Mouse (Mus musculus): ENCODE measurements around the gene Ace3. TPM values are rescaled to one million over a fixed set of nuclear protein-coding genes. Genes with fewer than 3 reads are reported as not detected.

The Ace3 gene
- polyA plus RNA-seq, 1 experiment from 2014 or later: not detected

GRCm38 (mm10) chr11:105984452-105984851 is 10.0 kb upstream of the Ace3 start:
- no peaks in the 10 kb centered on the region for H3K27me3 ChIP-seq
- no peak for ATAC-seq (replicated peaks; ENCODE audit: low FRiP score)
- 74% methylated on average over 4 of the region's 4 CpGs for WGBS
- H3K36me3 ChIP-seq: no peaks in the 10 kb centered on the region
- no peak overlapping the region for H3K4me3 ChIP-seq (replicated peaks)
- H3K9me3 ChIP-seq (replicated peaks): no peaks in the 10 kb centered on the region
- H3K27ac ChIP-seq: no peak overlapping the region
- H3K4me1 ChIP-seq: peaks cover 2% of the 10 kb centered on the region
- H3K9ac ChIP-seq: no peak overlapping the region
- H3K4me2 ChIP-seq: no peak overlapping the region

GRCm38 (mm10) chr11:105987446-105987845 is 7.0 kb upstream of the Ace3 start:
- no peak for ATAC-seq (replicated peaks; ENCODE audit: low FRiP score)
- WGBS: 71% methylated on average over 6 of the region's 6 CpGs

GRCm38 (mm10) chr11:105989446-105989845 is 5.0 kb upstream of the Ace3 start:
- Histone ChIP-seq H3K27ac (no peak overlapping the region), H3K9me3 (replicated peaks) (no peaks in the 10 kb centered on the region), H3K4me3 (replicated peaks) (no peak overlapping the region), H3K4me1 (peaks cover 4% of the 10 kb centered on the region), H3K36me3 (no peaks in the 10 kb centered on the region), H3K4me2 (no peak overlapping the region), H3K27me3 (no peaks in the 10 kb centered on the region), H3K9ac (no peak overlapping the region)
- WGBS: 61% methylated on average over 6 of the region's 6 CpGs
- ATAC-seq (replicated peaks; ENCODE audit: low FRiP score): 0 out of 2 replicates have a peak, but pooled peaks have one; percentile 49

More at GRCm38 (mm10) chr11:105987446-105987845, 7.0 kb upstream of the Ace3 start:
- no peaks in the 10 kb centered on the region for H3K36me3 ChIP-seq
- H3K9ac ChIP-seq: no peak overlapping the region
- H3K4me2 ChIP-seq: no peak overlapping the region
- H3K4me1 ChIP-seq: peaks cover 4% of the 10 kb centered on the region
- H3K27me3 ChIP-seq: no peaks in the 10 kb centered on the region
- no peak overlapping the region for H3K27ac ChIP-seq
- no peak overlapping the region for H3K4me3 ChIP-seq (replicated peaks)
- H3K9me3 ChIP-seq (replicated peaks): no peaks in the 10 kb centered on the region

GRCm38 (mm10) chr11:105990231-105990630 is 4.2 kb upstream of the Ace3 start:
- Histone ChIP-seq H3K9me3 (replicated peaks) (no peaks in the 10 kb centered on the region), H3K4me2 (no peak overlapping the region), H3K9ac (no peak overlapping the region), H3K4me1 (peaks cover 4% of the 10 kb centered on the region), H3K36me3 (no peaks in the 10 kb centered on the region), H3K4me3 (replicated peaks) (no peak overlapping the region), H3K27ac (no peak overlapping the region), H3K27me3 (no peaks in the 10 kb centered on the region)
- 60% methylated on average over 2 of the region's 2 CpGs for WGBS
- ATAC-seq (replicated peaks; ENCODE audit: low FRiP score): no peak

GRCm38 (mm10) chr11:106000062-106000461 is 5.6 kb downstream of the Ace3 start:
- Histone ChIP-seq H3K36me3 (no peaks in the 10 kb centered on the region), H3K4me3 (replicated peaks) (no peak overlapping the region), H3K9ac (no peak overlapping the region), H3K27ac (no peak overlapping the region), H3K9me3 (replicated peaks) (no peaks in the 10 kb centered on the region), H3K27me3 (no peaks in the 10 kb centered on the region), H3K4me1 (no peaks in the 10 kb centered on the region), H3K4me2 (no peak overlapping the region)
- 95% methylated on average over 6 of the region's 6 CpGs for WGBS
- ATAC-seq (replicated peaks; ENCODE audit: low FRiP score): no peak

GRCm38 (mm10) chr11:106001718-106002117 is 7.2 kb downstream of the Ace3 start:
- H3K4me1 ChIP-seq: peaks cover 5% of the 10 kb centered on the region; the same call in 1 of the 2 replicates
- no peaks in the 10 kb centered on the region for H3K27me3 ChIP-seq
- H3K27ac ChIP-seq: no peak overlapping the region
- 51% methylated on average over 4 of the region's 4 CpGs for WGBS
- H3K9me3 ChIP-seq (replicated peaks): no peaks in the 10 kb centered on the region
- no peak overlapping the region for H3K4me2 ChIP-seq
- no peak for ATAC-seq (replicated peaks; ENCODE audit: low FRiP score)
- H3K36me3 ChIP-seq: no peaks in the 10 kb centered on the region
- no peak overlapping the region for H3K9ac ChIP-seq
- no peak overlapping the region for H3K4me3 ChIP-seq (replicated peaks)

GRCm38 (mm10) chr11:106004576-106004975 is 10.1 kb downstream of the Ace3 start:
- no peaks in the 10 kb centered on the region for H3K36me3 ChIP-seq
- H3K4me3 ChIP-seq (replicated peaks): no peak overlapping the region
- H3K9ac ChIP-seq: no peak overlapping the region
- peaks cover 10% of the 10 kb centered on the region for H3K4me1 ChIP-seq
- H3K4me2 ChIP-seq: no peak overlapping the region
- H3K27ac ChIP-seq: no peak overlapping the region
- ATAC-seq (replicated peaks; ENCODE audit: low FRiP score): no peak
- H3K27me3 ChIP-seq: peaks cover 11% of the 10 kb centered on the region
- no peaks in the 10 kb centered on the region for H3K9me3 ChIP-seq (replicated peaks)
- WGBS: 76% methylated on average over 1 of the region's 1 CpGs

- peaks cover 10% of the 10 kb centered on the region for H3K4me1 ChIP-seq
- 47% methylated on average over 5 of the region's 5 CpGs for WGBS
- 0 out of 2 replicates have a peak, but pooled peaks have one; percentile 43 for ATAC-seq (replicated peaks; ENCODE audit: low FRiP score)
These were observed 11.5 kb downstream of the Ace3 start for GRCm38 (mm10) chr11:106005970-106006369.

GRCm38 (mm10) chr11:106007821-106008220 is 13.3 kb downstream of the Ace3 start, which contains the start of gene Kcnh6:
TSS of gene Kcnh6 (plus strand) at chr11:106008124.
- Histone ChIP-seq H3K36me3 (no peaks in the 10 kb centered on the region), H3K4me2 (peak within 1 kb of the TSS; percentile 75), H3K27me3 (peaks cover 30% of the 10 kb centered on the region), H3K4me1 (peaks cover 12% of the 10 kb centered on the region), H3K9me3 (replicated peaks) (no peaks in the 10 kb centered on the region), H3K4me3 (replicated peaks) (peak within 1 kb of the TSS; percentile 36), H3K27ac (no peak within 1 kb of the TSS), H3K9ac (no peak within 1 kb of the TSS; the same call in 1 of the 2 replicates)
- ATAC-seq (replicated peaks; ENCODE audit: low FRiP score): peak; percentile 77
- WGBS: 1% methylated on average over 25 of the region's 25 CpGs

More at GRCm38 (mm10) chr11:106005970-106006369, 11.5 kb downstream of the Ace3 start:
- H3K9me3 ChIP-seq (replicated peaks): no peaks in the 10 kb centered on the region
- peaks cover 22% of the 10 kb centered on the region for H3K27me3 ChIP-seq
- no peaks in the 10 kb centered on the region for H3K36me3 ChIP-seq
- H3K27ac ChIP-seq: peak overlapping the region; percentile 41; the same call in 1 of the 2 replicates
- H3K9ac ChIP-seq: no peak overlapping the region
- no peak overlapping the region for H3K4me2 ChIP-seq
- H3K4me3 ChIP-seq (replicated peaks): no peak overlapping the region

GRCm38 (mm10) chr11:106012711-106013110 is 18.2 kb downstream of the Ace3 start:
- no peak overlapping the region for H3K4me3 ChIP-seq (replicated peaks)
- no peaks in the 10 kb centered on the region for H3K36me3 ChIP-seq
- H3K9ac ChIP-seq: no peak overlapping the region
- no peak overlapping the region for H3K4me2 ChIP-seq
- no peaks in the 10 kb centered on the region for H3K9me3 ChIP-seq (replicated peaks)
- no peak for ATAC-seq (replicated peaks; ENCODE audit: low FRiP score)
- peaks cover 9% of the 10 kb centered on the region for H3K4me1 ChIP-seq
- H3K27ac ChIP-seq: no peak overlapping the region
- peaks cover 30% of the 10 kb centered on the region for H3K27me3 ChIP-seq
- WGBS: 29% methylated on average over 7 of the region's 7 CpGs

- H3K4me1 ChIP-seq: 0 out of 2 replicates have a peak, but pooled peaks cover 4% of the 10 kb centered on the region
- H3K36me3 ChIP-seq: no peaks in the 10 kb centered on the region
- H3K9me3 ChIP-seq (replicated peaks): no peaks in the 10 kb centered on the region
- 61% methylated on average over 11 of the region's 11 CpGs for WGBS
- no peak overlapping the region for H3K4me2 ChIP-seq
- no peak for ATAC-seq (replicated peaks; ENCODE audit: low FRiP score)
- H3K4me3 ChIP-seq (replicated peaks): no peak overlapping the region
- H3K27me3 ChIP-seq: peaks cover 27% of the 10 kb centered on the region
- H3K9ac ChIP-seq: no peak overlapping the region
- no peak overlapping the region for H3K27ac ChIP-seq
These were observed 19.2 kb downstream of the Ace3 start for GRCm38 (mm10) chr11:106013556-106014225.

GRCm38 (mm10) chr11:106016440-106016839 is 22.0 kb downstream of the Ace3 start:
- H3K9me3 ChIP-seq (replicated peaks): no peaks in the 10 kb centered on the region
- no peak overlapping the region for H3K4me3 ChIP-seq (replicated peaks)
- no peak for ATAC-seq (replicated peaks; ENCODE audit: low FRiP score)
- no peaks in the 10 kb centered on the region for H3K36me3 ChIP-seq
- peaks cover 14% of the 10 kb centered on the region for H3K4me1 ChIP-seq
- 83% methylated on average over 5 of the region's 5 CpGs for WGBS
- no peak overlapping the region for H3K9ac ChIP-seq
- H3K4me2 ChIP-seq: no peak overlapping the region
- H3K27me3 ChIP-seq: peaks cover 30% of the 10 kb centered on the region
- H3K27ac ChIP-seq: no peak overlapping the region

All from kidney, embryonic 15.5 days (tissue).